Mouse (Mus musculus): ENCODE results near the gene Havcr1. TPM values are rescaled to one million over a fixed set of nuclear protein-coding genes. Genes with fewer than 3 reads are reported as not detected.

Havcr1 gene
- polyA plus RNA-seq, 1 experiment from 2014 or later: not detected

DNA sequence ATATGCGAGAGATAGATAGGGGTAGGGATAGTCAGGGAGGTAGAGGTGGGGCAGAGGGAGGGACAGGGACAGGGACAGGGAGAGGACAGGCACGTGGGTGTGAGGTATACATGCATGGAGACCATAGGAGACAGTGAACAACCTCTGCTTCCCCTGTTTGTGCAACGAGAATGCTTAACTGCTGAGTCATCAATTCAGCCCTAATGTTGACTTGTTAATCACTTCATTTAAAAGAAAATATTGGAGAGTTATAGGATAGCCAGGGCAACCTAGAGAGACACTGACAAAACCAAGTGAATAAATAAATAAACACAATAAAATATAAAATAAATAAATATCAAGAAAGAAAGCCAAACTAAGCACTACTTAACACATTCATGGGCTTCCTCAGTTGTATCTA is 42.0 kb downstream of the Havcr1 start:
- Histone ChIP-seq H3K4me2 (replicated peaks; ENCODE audit: low read depth, low read length) (no peak overlapping the region), H3K27me3 (ENCODE audit: control insufficient read depth, insufficient read depth, low read length) (no peaks in the 10 kb centered on the region), H3K9me3 (ENCODE audit: control insufficient read depth, low read depth, low read length) (no peaks in the 10 kb centered on the region), H3K27ac (ENCODE audit: low read length) (no peak overlapping the region), H3K4me3 (ENCODE audit: low read depth, low read length) (no peak overlapping the region), H3K9ac (replicated peaks; ENCODE audit: low read depth, low read length) (no peak overlapping the region), H3K4me1 (ENCODE audit: control insufficient read depth, insufficient read depth, low read length) (no peaks in the 10 kb centered on the region), H3K36me3 (ENCODE audit: control insufficient read depth, insufficient read depth, low read length) (no peaks in the 10 kb centered on the region)
- WGBS: 68% methylated on average over 3 of the region's 3 CpGs
- ATAC-seq (ENCODE audit: insufficient number of reproducible peaks, insufficient read depth, low FRiP score, low read depth): no peak

DNA sequence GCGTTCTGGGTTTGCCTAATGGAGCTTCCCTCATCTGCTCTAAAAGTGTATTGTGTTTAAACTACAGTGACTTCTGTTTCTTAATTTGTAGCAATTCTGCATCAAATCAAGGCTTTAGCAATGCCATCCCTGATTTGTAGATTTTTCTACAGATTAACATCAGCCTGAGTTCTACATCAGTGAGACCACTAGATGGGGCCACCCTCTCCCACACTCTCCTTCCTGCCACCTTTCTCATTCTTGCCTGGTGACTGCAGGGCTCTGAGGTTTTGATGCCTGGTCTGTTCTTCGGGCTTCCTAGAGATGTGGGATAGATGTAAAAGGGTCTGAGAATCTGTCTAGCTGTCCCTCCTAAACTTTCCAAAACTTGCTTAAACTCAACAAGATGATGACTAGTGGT is 44.9 kb downstream of the Havcr1 start:
- Histone ChIP-seq H3K27ac (ENCODE audit: low read length) (no peak overlapping the region), H3K4me2 (replicated peaks; ENCODE audit: low read depth, low read length) (no peak overlapping the region), H3K4me1 (ENCODE audit: control insufficient read depth, insufficient read depth, low read length) (no peaks in the 10 kb centered on the region), H3K36me3 (ENCODE audit: control insufficient read depth, insufficient read depth, low read length) (no peaks in the 10 kb centered on the region), H3K9me3 (ENCODE audit: control insufficient read depth, low read depth, low read length) (no peaks in the 10 kb centered on the region), H3K27me3 (ENCODE audit: control insufficient read depth, insufficient read depth, low read length) (no peaks in the 10 kb centered on the region), H3K9ac (replicated peaks; ENCODE audit: low read depth, low read length) (no peak overlapping the region), H3K4me3 (ENCODE audit: low read depth, low read length) (no peak overlapping the region)
- 77% methylated on average over 2 of the region's 2 CpGs for whole genome bisulfite sequencing
- ATAC-seq (ENCODE audit: insufficient number of reproducible peaks, insufficient read depth, low FRiP score, low read depth): no peak

DNA sequence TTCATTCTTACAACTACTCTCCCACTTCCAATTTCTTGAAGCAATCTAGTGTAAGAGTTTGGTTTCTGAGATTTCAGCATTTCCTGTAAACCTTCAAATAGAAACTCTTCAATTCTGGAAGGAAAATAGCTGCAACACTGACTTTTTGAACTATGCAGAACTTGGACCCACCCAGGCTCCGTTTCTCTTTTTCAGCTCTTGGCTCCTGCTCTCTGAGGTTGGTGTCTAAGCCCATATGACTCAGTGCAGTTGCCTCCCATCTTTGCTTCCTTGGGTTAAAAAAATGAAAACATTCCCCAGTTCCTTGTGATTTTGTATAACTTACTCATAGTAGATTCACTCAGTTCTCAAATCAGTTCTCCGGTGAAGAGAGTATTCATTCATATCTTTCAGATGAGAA is 69.6 kb downstream of the Havcr1 start:
- WGBS: 86% methylated on average over 2 of the region's 2 CpGs
- no peaks in the 10 kb centered on the region for H3K9me3 ChIP-seq (ENCODE audit: control insufficient read depth, low read depth, low read length)
- no peak overlapping the region for H3K9ac ChIP-seq (replicated peaks; ENCODE audit: low read depth, low read length)
- no peak overlapping the region for H3K27ac ChIP-seq (ENCODE audit: low read length)
- no peaks in the 10 kb centered on the region for H3K27me3 ChIP-seq (ENCODE audit: control insufficient read depth, insufficient read depth, low read length)
- H3K4me1 ChIP-seq (ENCODE audit: control insufficient read depth, insufficient read depth, low read length): no peaks in the 10 kb centered on the region
- no peaks in the 10 kb centered on the region for H3K36me3 ChIP-seq (ENCODE audit: control insufficient read depth, insufficient read depth, low read length)
- no peak for ATAC-seq (ENCODE audit: insufficient number of reproducible peaks, insufficient read depth, low FRiP score, low read depth)
- no peak overlapping the region for H3K4me3 ChIP-seq (ENCODE audit: low read depth, low read length)
- no peak overlapping the region for H3K4me2 ChIP-seq (replicated peaks; ENCODE audit: low read depth, low read length)

DNA sequence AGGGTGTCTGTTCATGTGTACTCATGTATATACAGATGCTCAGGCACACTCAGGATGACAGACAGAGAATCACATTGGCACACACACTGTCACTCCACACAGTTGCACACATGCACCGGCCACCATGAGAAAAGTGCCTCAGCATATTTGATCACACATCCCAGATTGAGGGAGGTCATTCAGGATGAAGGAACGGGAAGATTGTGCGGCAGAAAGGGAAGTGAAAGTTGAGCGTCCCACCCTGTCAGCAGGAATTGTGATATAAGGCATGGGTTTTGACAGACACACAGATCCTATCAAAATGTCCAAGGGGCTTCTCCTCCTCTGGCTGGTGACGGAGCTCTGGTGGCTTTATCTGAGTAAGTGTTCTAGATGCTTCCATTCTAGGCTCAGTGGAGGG is 75.6 kb downstream of the Havcr1 start, which contains the start of gene Timd4:
Gene Timd4 (plus strand): TSS at position 290 of the 400 bp plus-strand sequence.
- Histone ChIP-seq H3K4me1 (ENCODE audit: control insufficient read depth, insufficient read depth, low read length) (no peaks in the 10 kb centered on the region), H3K27ac (ENCODE audit: low read length) (no peak within 1 kb of the TSS), H3K36me3 (ENCODE audit: control insufficient read depth, insufficient read depth, low read length) (no peaks in the 10 kb centered on the region), H3K27me3 (ENCODE audit: control insufficient read depth, insufficient read depth, low read length) (no peaks in the 10 kb centered on the region), H3K4me3 (ENCODE audit: low read depth, low read length) (no peak within 1 kb of the TSS), H3K9me3 (ENCODE audit: control insufficient read depth, low read depth, low read length) (no peaks in the 10 kb centered on the region), H3K9ac (replicated peaks; ENCODE audit: low read depth, low read length) (no peak within 1 kb of the TSS), H3K4me2 (replicated peaks; ENCODE audit: low read depth, low read length) (no peak within 1 kb of the TSS)
- WGBS: 83% methylated on average over 5 of the region's 5 CpGs
- no peak for ATAC-seq (ENCODE audit: insufficient number of reproducible peaks, insufficient read depth, low FRiP score, low read depth)

DNA sequence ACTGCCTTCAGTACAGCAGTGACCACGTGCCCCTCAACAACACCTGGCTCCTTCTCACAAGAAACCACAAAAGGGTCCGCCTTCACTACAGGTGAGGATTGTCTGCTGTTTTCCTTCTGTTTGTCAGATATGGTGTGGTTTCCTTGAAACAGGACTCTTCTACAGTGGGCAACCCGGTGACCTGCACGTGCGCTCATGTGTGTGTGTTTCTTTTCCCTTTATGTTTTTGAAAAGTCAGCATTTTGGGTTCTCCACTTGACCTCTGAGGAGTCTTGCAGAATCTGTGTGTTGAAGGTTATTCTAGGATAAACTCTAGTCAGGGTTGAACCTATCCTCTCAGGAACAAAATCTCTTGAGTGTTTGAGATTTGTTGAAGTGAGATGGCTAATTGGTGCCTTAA is 82.8 kb downstream of the Havcr1 start:
- 78% methylated on average over 5 of the region's 5 CpGs for WGBS
- no peak overlapping the region for H3K4me2 ChIP-seq (replicated peaks; ENCODE audit: low read depth, low read length)
- no peaks in the 10 kb centered on the region for H3K27me3 ChIP-seq (ENCODE audit: control insufficient read depth, insufficient read depth, low read length)
- H3K36me3 ChIP-seq (ENCODE audit: control insufficient read depth, insufficient read depth, low read length): no peaks in the 10 kb centered on the region
- H3K9me3 ChIP-seq (ENCODE audit: control insufficient read depth, low read depth, low read length): no peaks in the 10 kb centered on the region
- H3K27ac ChIP-seq (ENCODE audit: low read length): no peak overlapping the region
- H3K9ac ChIP-seq (replicated peaks; ENCODE audit: low read depth, low read length): no peak overlapping the region
- no peaks in the 10 kb centered on the region for H3K4me1 ChIP-seq (ENCODE audit: control insufficient read depth, insufficient read depth, low read length)
- no peak for ATAC-seq (ENCODE audit: insufficient number of reproducible peaks, insufficient read depth, low FRiP score, low read depth)
- no peak overlapping the region for H3K4me3 ChIP-seq (ENCODE audit: low read depth, low read length)

DNA sequence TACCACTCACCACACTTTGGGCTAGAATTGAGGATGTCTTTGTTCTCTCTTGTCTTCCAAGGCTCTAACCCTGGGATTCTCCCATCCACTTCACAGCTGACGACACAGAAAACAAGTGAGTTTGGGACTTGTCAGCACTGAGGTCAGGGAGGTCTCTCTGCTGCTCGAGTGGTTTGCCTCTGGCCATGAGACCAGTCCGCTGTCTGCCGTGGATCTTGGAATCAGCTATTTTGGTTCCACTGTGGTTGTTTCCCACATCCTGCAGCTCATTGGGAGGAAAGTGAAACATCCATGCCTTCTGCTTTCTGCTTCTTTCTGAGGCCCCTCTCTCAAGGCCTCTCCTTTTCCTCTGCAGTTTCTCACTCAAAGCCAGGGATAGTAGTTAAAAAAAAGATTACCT is 85.0 kb downstream of the Havcr1 start:
- 33% methylated on average over 4 of the region's 4 CpGs for WGBS
- Histone ChIP-seq H3K4me2 (replicated peaks; ENCODE audit: low read depth, low read length) (no peak overlapping the region), H3K4me3 (ENCODE audit: low read depth, low read length) (no peak overlapping the region), H3K9ac (replicated peaks; ENCODE audit: low read depth, low read length) (no peak overlapping the region), H3K36me3 (ENCODE audit: control insufficient read depth, insufficient read depth, low read length) (no peaks in the 10 kb centered on the region), H3K27me3 (ENCODE audit: control insufficient read depth, insufficient read depth, low read length) (no peaks in the 10 kb centered on the region), H3K27ac (ENCODE audit: low read length) (no peak overlapping the region), H3K4me1 (ENCODE audit: control insufficient read depth, insufficient read depth, low read length) (no peaks in the 10 kb centered on the region), H3K9me3 (ENCODE audit: control insufficient read depth, low read depth, low read length) (no peaks in the 10 kb centered on the region)
- no peak for ATAC-seq (ENCODE audit: insufficient number of reproducible peaks, insufficient read depth, low FRiP score, low read depth)

Other genes with a start within 250 kb of the Havcr1 start
- gene Gm12169, start 210.9 kb upstream of the Havcr1 start, polyA plus RNA-seq (2014; fragmentation: Nextera tagmentation; extraction: Ambion mirVana): not detected in 2 replicates
- gene BC053393, start 163.5 kb upstream of the Havcr1 start, polyA plus RNA-seq (2014; fragmentation: Nextera tagmentation; extraction: Ambion mirVana): not detected in 2 replicates
- not detected in 2 replicates for gene Dppa1, start 105.8 kb upstream of the Havcr1 start, polyA plus RNA-seq (2014; fragmentation: Nextera tagmentation; extraction: Ambion mirVana)
- gene Timd2, start 28.0 kb upstream of the Havcr1 start, polyA plus RNA-seq (2014; fragmentation: Nextera tagmentation; extraction: Ambion mirVana): not detected in 2 replicates
- gene Timd4, start 75.7 kb downstream of the Havcr1 start, polyA plus RNA-seq (2014; fragmentation: Nextera tagmentation; extraction: Ambion mirVana): 0.12 and 0.15 TPM in 2 replicates